Mouse (Mus musculus) limb, embryonic 12.5 days (tissue): ENCODE measurements at regions not wholly inside any gene's neighbourhood (a gene's known extent, or its start where the extent isn't known, plus 50 kb on each side); places are given as distances from the start of the nearest gene placed in this dataset.

Experiments
- ATAC-seq: fragments of 200-750 bp; cut with Nextera tagmentation; 2 replicates; pipeline ENCODE4 v1.8.0; 2017; ENCODE audit warnings: low read depth, moderate TSS enrichment; ENCODE audit not compliant: insufficient number of reproducible peaks, insufficient read depth, low FRiP score, low TSS enrichment
- H3K27ac ChIP-seq: fragments of 300-500 bp; sonication (generic); 2 replicates; pipeline ENCODE4 v1.5.1; 2016; ENCODE audit warnings: mild to moderate bottlenecking, moderate library complexity
- H3K27me3 ChIP-seq: fragments of 300-500 bp; sonication (generic); 2 replicates; pipeline ENCODE4 v1.6.1; 2016; ENCODE audit warnings: mild to moderate bottlenecking, moderate library complexity
- H3K36me3 ChIP-seq: fragments of 300-500 bp; sonication (generic); 2 replicates; pipeline ENCODE4 v1.6.1; 2016; ENCODE audit warnings: mild to moderate bottlenecking, moderate library complexity
- H3K4me1 ChIP-seq: fragments of 300-500 bp; sonication (generic); replicated peaks from 2 replicates; pipeline ENCODE4 v1.6.1; 2016
- H3K4me2 ChIP-seq: fragments of 300-500 bp; sonication (generic); 2 replicates; pipeline ENCODE4 v1.6.1; 2016; ENCODE audit warnings: mild to moderate bottlenecking, moderate library complexity
- H3K4me3 ChIP-seq: fragments of 300-500 bp; sonication (generic); replicated peaks from 2 replicates; pipeline ENCODE4 v1.5.1; 2016; ENCODE audit warnings: mild to moderate bottlenecking
- H3K9ac ChIP-seq: fragments of 300-500 bp; sonication (generic); replicated peaks from 2 replicates; pipeline ENCODE4 v1.6.1; 2016; ENCODE audit warnings: mild to moderate bottlenecking, moderate library complexity
- H3K9me3 ChIP-seq: fragments of 300-500 bp; sonication (generic); 2 replicates; pipeline ENCODE4 v1.6.1; 2016; ENCODE audit warnings: mild to moderate bottlenecking, moderate library complexity
- WGBS: fragments of 180-500 bp; shearing (Covaris S2); methylation state at CpG from one replicate; pipeline ENCODE4 v1.1.7; 2016; 5-methylcytosine and 5-hydroxymethylcytosine counted together

- Histone ChIP-seq H3K27ac (no peak overlapping the region), H3K36me3 (no peaks in the 10 kb centered on the region), H3K4me1 (no peaks in the 10 kb centered on the region), H3K4me2 (no peak overlapping the region), H3K27me3 (no peaks in the 10 kb centered on the region), H3K9me3 (no peaks in the 10 kb centered on the region), H3K9ac (no peak overlapping the region), H3K4me3 (no peak overlapping the region)
- no peak for ATAC-seq
- 91% methylated on average over 5 of the region's 5 CpGs for WGBS
These were observed 1009.7 kb upstream of the Adgrl4 start for GRCm38 (mm10) chr3:150427965-150428364.

GRCm38 (mm10) chr3:150431291-150431690 is 1006.4 kb upstream of the Adgrl4 start:
- Histone ChIP-seq H3K4me2 (no peak overlapping the region), H3K36me3 (no peaks in the 10 kb centered on the region), H3K27me3 (no peaks in the 10 kb centered on the region), H3K9ac (no peak overlapping the region), H3K27ac (no peak overlapping the region), H3K9me3 (no peaks in the 10 kb centered on the region), H3K4me3 (no peak overlapping the region), H3K4me1 (no peaks in the 10 kb centered on the region)
- 70% methylated on average over 6 of the region's 6 CpGs for WGBS
- ATAC-seq, result no peak

- Histone ChIP-seq H3K36me3 (no peaks in the 10 kb centered on the region), H3K27ac (no peak overlapping the region), H3K9ac (no peak overlapping the region), H3K4me3 (no peak overlapping the region), H3K27me3 (no peaks in the 10 kb centered on the region), H3K9me3 (no peaks in the 10 kb centered on the region), H3K4me2 (no peak overlapping the region), H3K4me1 (no peaks in the 10 kb centered on the region)
- 72% methylated on average over 1 of the region's 1 CpGs for WGBS
- ATAC-seq, result no peak
These were observed 1002.5 kb upstream of the Adgrl4 start for GRCm38 (mm10) chr3:150435199-150435598.

GRCm38 (mm10) chr3:150435818-150436607 is 1001.7 kb upstream of the Adgrl4 start:
- Histone ChIP-seq H3K27me3 (no peaks in the 10 kb centered on the region), H3K36me3 (no peaks in the 10 kb centered on the region), H3K4me2 (no peak overlapping the region), H3K9me3 (no peaks in the 10 kb centered on the region), H3K4me1 (no peaks in the 10 kb centered on the region), H3K27ac (no peak overlapping the region), H3K9ac (no peak overlapping the region), H3K4me3 (no peak overlapping the region)
- ATAC-seq, result no peak
- 90% methylated on average over 6 of the region's 6 CpGs for WGBS
